Mouse (Mus musculus) adrenal gland, adult 10 weeks (tissue): ENCODE data around the gene Sacs. TPM values are rescaled to one million over a fixed set of nuclear protein-coding genes. Genes with fewer than 3 reads are reported as not detected.

Experiments
- polyA plus RNA-seq: library from polyadenylated mRNA; stranded (reverse); fragments of 350-450 nt; fragmentation: Illumina TruSeq; extraction: RNeasy Lipid Tissue Mini Kit (QIAGEN cat#74804); gene quantifications from one replicate; pipeline ENCODE4 v1.2.3, GENCODE M21; 2014; ENCODE audit warnings: low read depth, low replicate concordance

Gene Sacs
- 16.6 TPM for polyA plus RNA-seq

DNA sequence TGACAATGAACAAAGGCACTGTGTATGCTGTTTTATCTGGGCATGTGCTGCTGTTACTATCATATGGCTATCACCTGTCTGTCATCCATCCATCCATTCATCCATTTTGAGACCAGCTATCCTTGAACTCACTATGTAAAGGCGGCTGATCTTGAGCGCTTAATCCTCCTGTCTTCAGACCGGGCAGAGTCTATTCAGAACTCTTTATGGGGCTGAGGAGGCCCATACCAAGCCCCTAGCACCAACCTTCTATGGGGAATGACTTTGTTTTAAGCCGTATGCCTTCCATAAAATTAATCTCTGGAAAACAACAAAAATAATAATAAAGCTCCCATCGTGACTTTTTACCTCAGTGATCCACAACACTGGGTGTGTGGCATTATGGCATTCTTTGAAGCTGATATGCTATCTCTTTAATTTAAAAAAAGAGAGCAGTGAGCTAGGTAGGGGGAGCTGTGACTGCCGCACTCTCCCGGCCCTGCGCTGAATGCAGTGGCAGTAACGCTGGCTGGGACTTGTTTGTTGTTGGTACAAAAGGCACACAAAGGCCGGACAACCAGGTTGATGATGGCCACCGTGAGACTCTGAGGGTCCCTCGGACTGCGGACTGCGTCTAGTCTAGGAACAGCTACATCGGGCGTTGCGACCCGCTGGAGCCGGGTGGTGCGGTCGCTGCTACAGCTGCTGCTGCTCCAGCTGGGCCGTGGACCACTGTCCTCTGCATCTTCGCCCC is at the start of gene Sacs:
TSS of gene Sacs (plus strand) at position 464 of the 733 bp plus-strand sequence.

GRCm38 (mm10) chr14:61258352-61258751 is 120.1 kb downstream of the Sacs start, which contains the start of gene Sgcg:
TSS of gene Sgcg (minus strand) at chr14:61258490.

Other genes with a start within 250 kb of the Sacs start
- gene Tnfrsf19, start 92.0 kb upstream of the Sacs start, polyA plus RNA-seq: 135 TPM
- gene Sgcg, start 120.0 kb downstream of the Sacs start, polyA plus RNA-seq: 0.29 TPM
- 0.82 TPM for gene Arl11, start 171.3 kb downstream of the Sacs start, polyA plus RNA-seq
- 3.8 TPM for gene Ebpl, start 222.0 kb downstream of the Sacs start, polyA plus RNA-seq